ENCODE assay signal across 8 mouse cellular contexts in the genomic region with DNA sequence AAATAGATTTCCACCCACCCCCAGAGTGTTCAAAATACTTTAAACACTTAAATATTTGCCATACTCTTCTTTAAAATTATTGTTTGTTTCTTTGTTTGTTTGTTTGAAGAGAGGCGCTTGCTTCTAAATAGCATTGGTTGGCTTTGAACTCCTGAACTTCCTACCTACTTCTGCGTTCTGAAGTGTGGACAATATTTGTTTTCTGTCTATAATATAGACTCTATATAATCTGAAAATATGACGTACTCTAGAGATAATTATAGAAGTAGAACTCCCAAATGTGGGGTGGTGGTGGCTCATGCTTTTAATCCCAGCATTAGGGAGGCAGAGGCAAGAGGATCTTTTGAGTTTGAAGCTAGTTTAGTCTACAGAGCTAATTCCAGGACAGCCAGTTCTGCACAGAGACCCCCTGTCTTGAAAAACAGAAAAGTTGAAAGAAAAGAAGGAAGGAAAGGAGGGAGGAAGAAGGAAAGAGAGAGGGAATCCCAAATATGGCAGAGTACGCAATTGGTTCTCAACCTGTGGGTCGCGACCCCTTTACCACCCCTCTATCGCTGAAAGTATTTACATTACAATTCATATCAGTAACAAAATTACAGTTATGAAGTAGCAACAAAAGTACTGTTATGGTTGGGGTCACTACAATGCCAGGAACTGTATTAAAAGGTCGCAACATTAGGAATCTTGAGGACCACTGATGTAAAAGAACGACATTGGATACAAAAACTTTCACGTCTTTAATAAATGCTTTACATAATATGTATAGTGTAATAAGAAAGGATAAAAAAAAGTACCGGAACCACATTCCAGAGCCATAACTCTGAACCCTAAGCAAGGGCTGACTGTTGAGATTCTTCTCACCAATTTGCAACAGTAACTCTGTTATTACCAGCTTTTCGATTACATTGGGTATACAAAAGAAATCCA. TPM values are rescaled to one million over a fixed set of nuclear protein-coding genes. Genes with fewer than 3 reads are reported as not detected.
DNase-seq lines count a peak whose midpoint lies in the region; ATAC-seq and TF ChIP-seq lines count a peak whose summit lies in the region.

No protein-coding gene starts in this region.

- H3K36me3 ChIP-seq in heart, adult 2 months (ENCODE audit: control insufficient read depth, insufficient read depth, low read length) = peaks cover 13% of the 10 kb centered on the region
- H3K36me3 ChIP-seq in CH12.LX (replicated peaks in 1 of 2; ENCODE audit: control insufficient read depth in 1 of 2, insufficient read depth in 1 of 2, low read length in 1 of 2) = peaks cover 0 to 10% of the 10 kb centered on the region in 2 experiments
- H3K36me3 ChIP-seq in forebrain, embryonic 16.5 days (ENCODE audit: control insufficient read depth, insufficient read depth) = no peaks in the 10 kb centered on the region
- H3K36me3 ChIP-seq in liver, embryonic 14.5 days (replicated peaks; ENCODE audit: control insufficient read depth, insufficient read depth, low read depth) = no peaks in the 10 kb centered on the region; the same call in 1 of the 2 replicates

- no peak for TF ChIP-seq RAD21 in CH12.LX (IDR thresholded peaks at IDR 0.05; ENCODE audit: low read depth, low read length)

- H3K9me3 ChIP-seq in CH12.LX (replicated peaks; ENCODE audit: low read length) = no peaks in the 10 kb centered on the region
- H3K9me3 ChIP-seq in forebrain, embryonic 16.5 days (ENCODE audit: control insufficient read depth, low read length) = no peaks in the 10 kb centered on the region
- no peaks in the 10 kb centered on the region for H3K9me3 ChIP-seq in liver, embryonic 14.5 days (ENCODE audit: control insufficient read depth, low read length)

- peak overlapping the region; percentile 84 for H3K4me2 ChIP-seq in CH12.LX (ENCODE audit: insufficient read depth, low read depth, poor library complexity, severe bottlenecking)
- peak overlapping the region; percentile 55 for H3K4me2 ChIP-seq in forebrain, embryonic 16.5 days (ENCODE audit: low read length)
- peak overlapping the region; percentile 96 for H3K4me2 ChIP-seq in liver, embryonic 14.5 days (ENCODE audit: low read depth)

- DNase-seq in heart, adult 2 months = no peak
- DNase-seq in heart, adult 18-20 months = no peak
- DNase-seq in CH12.LX (ENCODE audit: extremely low read depth) = no peak
- DNase-seq in liver, embryonic 14.5 days (ENCODE audit: low read depth in 3 of 3, low spot score in 3 of 3) = no peak
- no peak for DNase-seq in adrenal gland, postnatal 25 days
- no peak for DNase-seq in urinary bladder, postnatal 14 days (ENCODE audit: low spot score)
- no peak for DNase-seq in right cerebral cortex, postnatal 36 days (ENCODE audit: low spot score in 2 of 2)

- no peak overlapping the region for H3K9ac ChIP-seq in heart, adult 2 months (ENCODE audit: low read depth, low read length)
- peak overlapping the region; percentile 76 for H3K9ac ChIP-seq in CH12.LX (ENCODE audit: insufficient read depth, low read depth)
- peak overlapping the region; percentile 35; the same call in 1 of the 2 replicates for H3K9ac ChIP-seq in forebrain, embryonic 16.5 days (replicated peaks; ENCODE audit: low read depth, low read length)
- peak overlapping the region; percentile 49 for H3K9ac ChIP-seq in liver, embryonic 14.5 days (replicated peaks)

- no peak for TF ChIP-seq POLR2A in heart, adult 2 months (IDR thresholded peaks at IDR 0.05; ENCODE audit: insufficient read depth, low read depth, low read length)
- TF ChIP-seq POLR2A in CH12.LX (IDR thresholded peaks at IDR 0.05; ENCODE audit: low read depth, low read length) = no peak

- ATAC-seq in forebrain, embryonic 16.5 days = no peak
- ATAC-seq in liver, embryonic 14.5 days (ENCODE audit: insufficient read depth) = no peak

- no peaks in the 10 kb centered on the region for H3K79me2 ChIP-seq in heart, adult 2 months (replicated peaks; ENCODE audit: control insufficient read depth, insufficient read depth, low read length)
- peaks cover 27% of the 10 kb centered on the region for H3K79me2 ChIP-seq in CH12.LX (replicated peaks; ENCODE audit: control insufficient read depth, extremely low read depth, insufficient read depth, poor library complexity, severe bottlenecking)

- TF ChIP-seq EP300 in heart, adult 2 months (IDR thresholded peaks at IDR 0.05; ENCODE audit: insufficient read depth, low read depth, low read length) = no peak
- no peak for TF ChIP-seq EP300 in CH12.LX (IDR thresholded peaks at IDR 0.05; ENCODE audit: low read length)
- TF ChIP-seq EP300 in liver, embryonic 14.5 days (IDR thresholded peaks at IDR 0.05; ENCODE audit: low read depth) = no peak

- H3K27ac ChIP-seq in heart, adult 2 months = peak overlapping the region; percentile 95
- H3K27ac ChIP-seq in CH12.LX (ENCODE audit: insufficient read depth, low read depth) = no peak overlapping the region
- H3K27ac ChIP-seq in forebrain, embryonic 16.5 days (ENCODE audit: low read length) = no peak overlapping the region
- no peak overlapping the region for H3K27ac ChIP-seq in liver, embryonic 14.5 days

- H3K4me3 ChIP-seq in heart, adult 2 months = peak overlapping the region; percentile 79
- peak overlapping the region; percentile 54 to 96 (median 94) for H3K4me3 ChIP-seq in CH12.LX (replicated peaks in 1 of 3; ENCODE audit: low read depth in 2 of 3, low read length in 2 of 3, poor library complexity in 1 of 3)
- H3K4me3 ChIP-seq in forebrain, embryonic 16.5 days (replicated peaks; ENCODE audit: low read length) = peak overlapping the region; percentile 85
- peak overlapping the region; percentile 45 to 92 for H3K4me3 ChIP-seq in liver, embryonic 14.5 days (ENCODE audit: insufficient read depth in 1 of 2, low read depth in 2 of 2, low read length in 2 of 2)

- WGBS in heart, adult 2 months = 41% methylated on average over 12 of the region's 12 CpGs
- 40% methylated on average over 12 of the region's 12 CpGs for WGBS in forebrain, embryonic 16.5 days
- 27% methylated on average over 12 of the region's 12 CpGs for WGBS in liver, embryonic 14.5 days (ENCODE audit: insufficient replicate concordance)

- intact Hi-C loops in heart, adult 2 months (cut with DNase I) = loop anchor here (5.0 kb wide), 2 partner anchors 261 to 276 kb away; no protein-coding TSS in a partner anchor

- H3K4me1 ChIP-seq in heart, adult 2 months (ENCODE audit: control insufficient read depth, insufficient read depth, low read length) = peaks cover 5% of the 10 kb centered on the region
- peaks cover 2 to 24% of the 10 kb centered on the region in 2 experiments; a peak in 3 of 4 replicates for H3K4me1 ChIP-seq in CH12.LX (ENCODE audit: control insufficient read depth in 1 of 2, insufficient read depth in 2 of 2)
- H3K4me1 ChIP-seq in forebrain, embryonic 16.5 days (replicated peaks; ENCODE audit: control insufficient read depth, insufficient read depth, low read length) = peaks cover 16% of the 10 kb centered on the region
- H3K4me1 ChIP-seq in liver, embryonic 14.5 days (replicated peaks; ENCODE audit: control insufficient read depth in 2 of 2, insufficient read depth in 2 of 2, low read length in 1 of 2) = peaks cover 5 to 17% of the 10 kb centered on the region in 2 experiments; a peak in 3 of 4 replicates

- no peaks in the 10 kb centered on the region for H3K27me3 ChIP-seq in heart, adult 2 months (ENCODE audit: control insufficient read depth, insufficient read depth, low read length)
- H3K27me3 ChIP-seq in CH12.LX (replicated peaks) = peaks cover 8% of the 10 kb centered on the region
- H3K27me3 ChIP-seq in forebrain, embryonic 16.5 days (replicated peaks; ENCODE audit: control insufficient read depth, insufficient read depth, low read length) = no peaks in the 10 kb centered on the region
- no peaks in the 10 kb centered on the region; the same call in 1 of the 2 replicates for H3K27me3 ChIP-seq in liver, embryonic 14.5 days (ENCODE audit: control insufficient read depth, insufficient read depth, low read length)

- in situ Hi-C loops in CH12.LX (cut with MboI; ENCODE audit: low pct_ligation_motif_present, low pct_unique_long_range_greater_than_20kb, low sequenced_read_pairs) = loop anchor here (5.0 kb wide), 1 partner anchor 36 kb away; a partner anchor contains a TSS

- TF ChIP-seq CTCF in heart, adult 2 months (IDR thresholded peaks at IDR 0.05) = no peak
- no peak for TF ChIP-seq CTCF in CH12.LX (conservative IDR thresholded peaks at IDR 0.05 in 1 of 2, IDR thresholded peaks at IDR 0.05 in 1 of 2; ENCODE audit: low read depth in 2 of 2, low read length in 2 of 2)
- no peak for TF ChIP-seq CTCF in liver, embryonic 14.5 days (IDR thresholded peaks at IDR 0.05; ENCODE audit: low read depth)

- dilution Hi-C loops in CH12.LX (cut with MboI; ENCODE audit: extremely low pct_ligation_motif_present, extremely low pct_unique_long_range_greater_than_20kb, low sequenced_read_pairs) = no loop called here

RNA-seq across cellular contexts. Expression of a gene that starts 1.1 kb away (rescaled TPM):
- 10 to 100 TPM; 22.4 to 23.7 TPM for total RNA-seq in heart, adult 2 months (2021)
- 13.1 and 27.9 TPM in 2 replicates for polyA plus RNA-seq in heart, adult 2 months (2012; rRNA removed)
- 10 to 100 TPM; 17.2 to 19.3 TPM for total RNA-seq in heart, adult 18-20 months (2021)
- total RNA-seq in CH12.LX (2012; rRNA removed) (31.8 and 36.8 TPM in 2 replicates), CH12.LX (2014; rRNA removed) (41.4 and 49.1 TPM in 2 replicates)
- 34.0 and 36.1 TPM in 2 replicates for polyA plus RNA-seq in CH12.LX (2012; ENCODE audit: insufficient read length, low read depth)
- 370 and 414 TPM in 2 replicates for polyA plus RNA-seq in forebrain, embryonic 16.5 days (2015; fragmentation: Nextera tagmentation; extraction: Ambion mirVana)
- 13.5 and 14.7 TPM in 2 replicates for polyA plus RNA-seq in liver, embryonic 14.5 days (2012; rRNA removed)
- polyA plus RNA-seq in liver, embryonic 14.5 days (2014; fragmentation: Nextera tagmentation; extraction: Ambion mirVana) = 16.0 and 16.9 TPM in 2 replicates
- 82.0 and 85.8 TPM in 2 replicates for total RNA-seq in adrenal gland, postnatal 25 days (2021)

RNA-seq across cellular contexts. Expression of a gene that starts 6.0 kb away (rescaled TPM):
- total RNA-seq in heart, adult 2 months (2021) = 10 to 100 TPM; 69.6 to 82.5 TPM
- 30.3 and 55.6 TPM in 2 replicates for polyA plus RNA-seq in heart, adult 2 months (2012; rRNA removed)
- total RNA-seq in heart, adult 18-20 months (2021) = 10 to 100 TPM; 81.9 to 86.8 TPM
- 12.8 and 14.1 TPM in 2 replicates for total RNA-seq in CH12.LX (2012; rRNA removed)
- 10.7 and 12.9 TPM in 2 replicates for total RNA-seq in CH12.LX (2014; rRNA removed)
- polyA plus RNA-seq in CH12.LX (2012; ENCODE audit: insufficient read length, low read depth) = 8.7 TPM in 2 replicates
- 104 and 119 TPM in 2 replicates for polyA plus RNA-seq in forebrain, embryonic 16.5 days (2015; fragmentation: Nextera tagmentation; extraction: Ambion mirVana)
- polyA plus RNA-seq in liver, embryonic 14.5 days (2012; rRNA removed) = 17.7 and 22.0 TPM in 2 replicates
- polyA plus RNA-seq in liver, embryonic 14.5 days (2014; fragmentation: Nextera tagmentation; extraction: Ambion mirVana) = 37.7 and 39.4 TPM in 2 replicates
- 208 and 254 TPM in 2 replicates for total RNA-seq in adrenal gland, postnatal 25 days (2021)

RNA-seq across cellular contexts. Expression of a gene that starts 23.5 kb away (rescaled TPM):
- not detected for total RNA-seq in heart, adult 2 months (2021)
- not detected in 2 replicates for polyA plus RNA-seq in heart, adult 2 months (2012; rRNA removed)
- total RNA-seq in heart, adult 18-20 months (2021) = not detected
- total RNA-seq in CH12.LX (2012; rRNA removed) (not detected in 2 replicates), CH12.LX (2014; rRNA removed) (not detected in 2 replicates)
- polyA plus RNA-seq in CH12.LX (2012; ENCODE audit: insufficient read length, low read depth) = not detected in 2 replicates
- polyA plus RNA-seq in forebrain, embryonic 16.5 days (2015; fragmentation: Nextera tagmentation; extraction: Ambion mirVana) = not detected in 2 replicates
- polyA plus RNA-seq in liver, embryonic 14.5 days (2012; rRNA removed) = 0.11 TPM in 1 of 2 replicates, not detected in the other
- not detected in 2 replicates for polyA plus RNA-seq in liver, embryonic 14.5 days (2014; fragmentation: Nextera tagmentation; extraction: Ambion mirVana)
- total RNA-seq in adrenal gland, postnatal 25 days (2021) = not detected in 2 replicates

RNA-seq across cellular contexts. Expression of a gene that starts 31.8 kb away (rescaled TPM):
- total RNA-seq in heart, adult 2 months (2021) = 10 to 100 TPM; 41.9 to 42.0 TPM
- polyA plus RNA-seq in heart, adult 2 months (2012; rRNA removed) = 22.7 and 32.3 TPM in 2 replicates
- 10 to 100 TPM; 41.2 to 48.5 TPM for total RNA-seq in heart, adult 18-20 months (2021)
- 462 and 546 TPM in 2 replicates for total RNA-seq in CH12.LX (2012; rRNA removed)
- total RNA-seq in CH12.LX (2014; rRNA removed) = 137 and 146 TPM in 2 replicates
- polyA plus RNA-seq in CH12.LX (2012; ENCODE audit: insufficient read length, low read depth) = 408 and 446 TPM in 2 replicates
- polyA plus RNA-seq in forebrain, embryonic 16.5 days (2015; fragmentation: Nextera tagmentation; extraction: Ambion mirVana) = 420 and 457 TPM in 2 replicates
- polyA plus RNA-seq in liver, embryonic 14.5 days (2012; rRNA removed) = 91.4 and 135 TPM in 2 replicates
- 440 and 462 TPM in 2 replicates for polyA plus RNA-seq in liver, embryonic 14.5 days (2014; fragmentation: Nextera tagmentation; extraction: Ambion mirVana)
- 378 and 463 TPM in 2 replicates for total RNA-seq in adrenal gland, postnatal 25 days (2021)

RNA-seq across cellular contexts. Expression of a gene that starts 35.2 kb away (rescaled TPM):
- 10 to 100 TPM in 1 of 2 experiments, 1 to 10 TPM in 1; 8.9 to 11.0 TPM for total RNA-seq in heart, adult 2 months (2021)
- polyA plus RNA-seq in heart, adult 2 months (2012; rRNA removed) = 8.6 and 10.7 TPM in 2 replicates
- total RNA-seq in heart, adult 18-20 months (2021) = 10 to 100 TPM in 1 of 2 experiments, 1 to 10 TPM in 1; 8.4 to 10.4 TPM
- total RNA-seq in CH12.LX (2012; rRNA removed) (5.2 and 7.1 TPM in 2 replicates), CH12.LX (2014; rRNA removed) (8.1 and 8.6 TPM in 2 replicates)
- polyA plus RNA-seq in CH12.LX (2012; ENCODE audit: insufficient read length, low read depth) = 8.5 and 8.7 TPM in 2 replicates
- polyA plus RNA-seq in forebrain, embryonic 16.5 days (2015; fragmentation: Nextera tagmentation; extraction: Ambion mirVana) = 34.2 and 36.0 TPM in 2 replicates
- polyA plus RNA-seq in liver, embryonic 14.5 days (2012; rRNA removed) = 4.7 and 6.2 TPM in 2 replicates
- 10.5 and 10.7 TPM in 2 replicates for polyA plus RNA-seq in liver, embryonic 14.5 days (2014; fragmentation: Nextera tagmentation; extraction: Ambion mirVana)
- 26.0 and 31.3 TPM in 2 replicates for total RNA-seq in adrenal gland, postnatal 25 days (2021)

Comparison
In these comparisons a context has a peak if more than half of its experiments do, and no peak if none do; other contexts are left out.
1. RNA of a gene that starts 6.0 kb away (total RNA-seq): 208 to 254 TPM in adrenal gland, postnatal 25 days, 81.9 to 86.8 TPM in heart, adult 18-20 months and 69.6 to 82.5 TPM in heart, adult 2 months; 10.7 to 14.1 TPM in CH12.LX; every median in the first group is over 4 times any median in the second.
2. Peak in every context shown above with its lines, with median percentiles within 50 percentile points of each other: H3K4me3 ChIP-seq and H3K4me2 ChIP-seq.